Mouse (Mus musculus): ENCODE results near the gene Cstad. TPM values are rescaled to one million over a fixed set of nuclear protein-coding genes. Genes with fewer than 3 reads are reported as not detected.

Cstad gene
- polyA plus RNA-seq, 1 experiment from 2014 or later: 0.49 TPM

DNA sequence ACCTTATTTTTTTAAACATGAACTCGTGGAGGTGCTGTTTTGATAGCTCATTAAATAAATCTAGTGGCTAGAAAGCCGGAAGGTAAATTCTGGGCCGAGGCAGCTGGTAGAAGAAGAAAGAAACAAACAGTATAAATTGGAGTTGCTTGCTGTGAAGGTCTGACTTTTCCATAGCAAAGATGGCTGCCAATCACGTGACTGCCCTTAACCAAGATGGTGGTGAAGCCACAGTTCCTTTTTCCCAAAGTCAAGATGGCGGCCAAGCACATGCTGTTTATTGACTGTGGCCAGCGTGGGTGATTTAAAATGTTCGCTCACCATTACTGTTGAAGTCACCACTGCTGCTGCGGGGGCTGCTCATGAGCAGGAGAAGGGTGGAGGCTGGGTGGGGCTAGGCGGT is 17.8 kb upstream of the Cstad start:
- no peak overlapping the region for H3K4me2 ChIP-seq
- H3K9ac ChIP-seq: no peak overlapping the region
- H3K27ac ChIP-seq: no peak overlapping the region
- H3K36me3 ChIP-seq (ENCODE audit: poor library complexity, severe bottlenecking): no peaks in the 10 kb centered on the region
- H3K4me3 ChIP-seq: no peak overlapping the region
- no peaks in the 10 kb centered on the region for H3K4me1 ChIP-seq
- no peaks in the 10 kb centered on the region; the same call in 1 of the 2 replicates for H3K9me3 ChIP-seq (replicated peaks)
- no peak for ATAC-seq
- WGBS: 94% methylated on average over 9 of the region's 9 CpGs
- no peaks in the 10 kb centered on the region for H3K27me3 ChIP-seq

DNA sequence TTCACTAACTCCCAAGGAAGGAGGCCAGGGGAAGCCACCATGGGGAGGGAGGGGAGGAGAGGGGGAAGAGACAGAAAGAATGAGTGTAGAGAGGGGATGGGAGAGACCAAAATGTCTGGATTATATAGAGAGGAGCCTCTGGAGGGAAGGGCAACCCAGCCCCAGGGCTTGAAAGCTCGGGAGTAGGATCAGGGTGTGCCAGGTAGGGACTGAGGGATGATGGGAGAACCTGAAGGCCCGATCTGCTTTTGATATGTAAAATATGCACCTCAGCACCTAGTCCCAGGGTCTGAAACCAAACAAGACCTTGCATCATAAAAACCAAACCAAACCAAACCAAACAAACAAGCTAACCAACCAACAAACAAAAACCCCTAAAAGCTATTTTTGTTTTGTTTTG is 16.8 kb upstream of the Cstad start:
- Histone ChIP-seq H3K27ac (no peak overlapping the region), H3K9me3 (replicated peaks) (peaks cover 6% of the 10 kb centered on the region; the same call in 1 of the 2 replicates), H3K4me3 (no peak overlapping the region), H3K36me3 (ENCODE audit: poor library complexity, severe bottlenecking) (no peaks in the 10 kb centered on the region), H3K9ac (no peak overlapping the region), H3K27me3 (no peaks in the 10 kb centered on the region), H3K4me2 (no peak overlapping the region), H3K4me1 (no peaks in the 10 kb centered on the region)
- WGBS: 70% methylated on average over 2 of the region's 2 CpGs
- ATAC-seq: no peak

DNA sequence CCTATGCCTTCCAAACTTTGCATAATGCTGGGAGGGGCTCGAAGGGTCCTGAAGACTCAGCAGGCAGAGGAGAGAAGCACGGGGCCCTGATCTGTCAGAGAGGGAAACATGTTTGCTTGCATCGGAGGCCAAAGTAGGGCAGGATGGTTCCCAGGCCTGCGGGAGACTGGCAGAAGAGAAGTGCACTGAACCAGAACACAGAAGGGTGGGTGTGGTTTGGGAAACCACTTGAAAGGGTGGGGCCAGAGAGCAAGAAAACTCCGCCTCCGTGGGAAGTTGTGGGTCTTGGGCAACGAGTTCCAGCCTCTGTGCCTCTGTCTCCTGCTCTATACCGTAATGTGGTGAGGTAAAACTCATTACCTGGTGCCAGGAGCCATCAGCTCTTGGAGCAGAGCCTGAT is 7.7 kb upstream of the Cstad start:
- Histone ChIP-seq H3K27me3 (no peaks in the 10 kb centered on the region), H3K4me2 (no peak overlapping the region), H3K9me3 (replicated peaks) (0 out of 2 replicates have a peak, but pooled peaks cover 6% of the 10 kb centered on the region), H3K4me3 (no peak overlapping the region), H3K27ac (peak overlapping the region; percentile 33; the same call in 1 of the 2 replicates), H3K4me1 (peaks cover 19% of the 10 kb centered on the region), H3K9ac (peak overlapping the region; percentile 36; the same call in 1 of the 2 replicates), H3K36me3 (ENCODE audit: poor library complexity, severe bottlenecking) (no peaks in the 10 kb centered on the region)
- WGBS: 23% methylated on average over 8 of the region's 8 CpGs
- no peak for ATAC-seq

DNA sequence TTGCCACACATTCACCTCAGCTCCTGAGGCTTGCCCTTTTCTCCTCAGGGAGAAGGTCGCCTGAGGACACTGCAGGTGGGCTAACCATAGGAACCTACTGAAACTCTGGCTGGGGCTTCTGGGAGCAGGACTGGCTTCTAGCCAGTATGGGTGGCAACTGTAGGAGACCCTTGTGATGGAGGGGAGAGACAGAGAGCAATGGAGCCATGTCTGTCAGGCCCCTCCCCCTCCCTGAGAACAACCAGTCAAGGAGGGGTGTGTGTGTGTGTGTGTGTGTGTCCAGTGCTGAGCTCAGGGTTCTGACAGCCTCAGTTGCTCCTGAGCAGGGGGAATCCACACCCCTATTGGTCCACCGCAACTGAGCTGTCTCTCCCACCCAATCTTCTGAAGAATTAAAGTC is 7.2 kb upstream of the Cstad start:
- Histone ChIP-seq H3K4me2 (no peak overlapping the region), H3K4me3 (no peak overlapping the region), H3K4me1 (peaks cover 23% of the 10 kb centered on the region), H3K27ac (no peak overlapping the region), H3K27me3 (no peaks in the 10 kb centered on the region), H3K36me3 (ENCODE audit: poor library complexity, severe bottlenecking) (no peaks in the 10 kb centered on the region), H3K9ac (no peak overlapping the region), H3K9me3 (replicated peaks) (0 out of 2 replicates have a peak, but pooled peaks cover 1% of the 10 kb centered on the region)
- ATAC-seq: no peak
- 54% methylated on average over 2 of the region's 2 CpGs for whole genome bisulfite sequencing

DNA sequence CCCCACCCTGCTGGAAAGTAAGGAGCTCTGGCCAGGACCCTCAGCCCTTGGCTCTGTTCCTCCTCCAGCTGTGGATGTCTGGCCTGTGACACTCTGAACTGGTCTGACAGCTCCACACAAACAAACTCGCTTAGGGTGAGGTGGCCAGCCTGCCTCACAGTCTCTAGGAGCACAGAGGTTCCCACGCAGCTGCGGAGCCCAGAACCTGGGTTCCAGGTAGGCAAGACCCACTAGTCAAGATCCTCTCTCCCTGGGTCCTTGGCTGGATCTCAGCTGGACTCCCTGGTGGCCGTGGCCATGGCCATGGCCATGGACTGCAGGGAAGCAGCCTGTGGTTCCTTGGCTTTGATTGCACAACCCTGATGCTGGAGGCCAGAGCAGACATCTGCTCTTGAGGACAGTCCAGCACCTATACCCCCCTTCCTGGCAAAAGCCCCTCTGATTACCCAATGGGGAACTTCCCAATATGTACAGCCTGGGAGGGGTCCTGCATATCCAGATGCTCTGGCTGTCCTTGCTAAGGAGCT is 5.8 kb upstream of the Cstad start:
- Histone ChIP-seq H3K27ac (no peak overlapping the region), H3K4me2 (no peak overlapping the region), H3K4me3 (no peak overlapping the region), H3K9ac (no peak overlapping the region), H3K4me1 (peaks cover 37% of the 10 kb centered on the region), H3K36me3 (ENCODE audit: poor library complexity, severe bottlenecking) (no peaks in the 10 kb centered on the region), H3K27me3 (no peaks in the 10 kb centered on the region), H3K9me3 (replicated peaks) (no peaks in the 10 kb centered on the region)
- ATAC-seq: no peak
- WGBS: 85% methylated on average over 4 of the region's 4 CpGs

DNA sequence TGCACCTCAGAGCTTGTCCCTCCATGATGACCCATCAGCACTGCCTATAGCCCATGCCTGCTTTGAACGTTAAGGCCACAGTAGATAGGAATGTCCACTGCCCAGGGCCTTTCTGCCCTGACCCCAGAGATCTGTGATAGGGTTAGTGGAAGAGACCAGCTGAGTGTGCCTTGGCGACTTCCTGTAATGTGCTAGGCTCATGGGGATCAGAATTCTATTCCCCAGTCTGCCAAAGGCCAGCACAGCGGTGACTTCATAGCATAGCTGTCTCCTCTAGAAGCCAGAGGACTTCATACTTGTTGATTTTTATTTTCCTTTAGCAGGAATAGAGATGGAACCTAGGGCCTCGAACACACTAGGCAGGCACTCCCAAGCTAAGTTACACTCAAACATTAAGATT is 5.1 kb upstream of the Cstad start:
- no peaks in the 10 kb centered on the region for H3K27me3 ChIP-seq
- ATAC-seq: no peak
- no peaks in the 10 kb centered on the region for H3K36me3 ChIP-seq (ENCODE audit: poor library complexity, severe bottlenecking)
- H3K9ac ChIP-seq: no peak overlapping the region
- 81% methylated on average over 4 of the region's 4 CpGs for WGBS
- no peak overlapping the region for H3K4me3 ChIP-seq
- peaks cover 44% of the 10 kb centered on the region for H3K4me1 ChIP-seq
- no peaks in the 10 kb centered on the region for H3K9me3 ChIP-seq (replicated peaks)
- no peak overlapping the region for H3K4me2 ChIP-seq
- no peak overlapping the region for H3K27ac ChIP-seq

DNA sequence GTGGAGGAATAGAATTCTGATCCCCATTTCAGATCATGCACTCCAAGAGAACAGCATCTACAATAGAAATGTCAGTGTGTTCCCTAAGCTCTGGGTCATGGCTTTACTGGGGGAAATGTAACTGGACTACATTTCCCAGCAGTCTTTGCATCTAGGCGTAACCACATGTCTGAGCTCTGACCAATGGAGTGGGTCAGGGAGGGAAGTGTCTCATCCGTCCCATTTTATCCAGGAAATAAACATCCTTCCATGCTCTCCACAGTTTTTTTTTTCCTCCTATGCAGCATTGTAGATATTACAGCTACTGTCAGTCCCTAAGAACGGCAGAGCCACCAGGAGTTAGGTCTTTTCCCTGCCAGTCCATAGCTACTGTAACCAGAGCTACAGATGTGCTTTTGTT is 3.9 kb upstream of the Cstad start:
- Histone ChIP-seq H3K27ac (peak overlapping the region; percentile 48; the same call in 1 of the 2 replicates), H3K4me3 (peak overlapping the region; percentile 13; the same call in 1 of the 2 replicates), H3K9ac (no peak overlapping the region), H3K9me3 (replicated peaks) (no peaks in the 10 kb centered on the region), H3K27me3 (no peaks in the 10 kb centered on the region), H3K4me1 (peaks cover 52% of the 10 kb centered on the region), H3K4me2 (peak overlapping the region; percentile 49), H3K36me3 (ENCODE audit: poor library complexity, severe bottlenecking) (no peaks in the 10 kb centered on the region)
- ATAC-seq: peak; percentile 81
- WGBS: 9% methylated on average over 3 of the region's 3 CpGs

DNA sequence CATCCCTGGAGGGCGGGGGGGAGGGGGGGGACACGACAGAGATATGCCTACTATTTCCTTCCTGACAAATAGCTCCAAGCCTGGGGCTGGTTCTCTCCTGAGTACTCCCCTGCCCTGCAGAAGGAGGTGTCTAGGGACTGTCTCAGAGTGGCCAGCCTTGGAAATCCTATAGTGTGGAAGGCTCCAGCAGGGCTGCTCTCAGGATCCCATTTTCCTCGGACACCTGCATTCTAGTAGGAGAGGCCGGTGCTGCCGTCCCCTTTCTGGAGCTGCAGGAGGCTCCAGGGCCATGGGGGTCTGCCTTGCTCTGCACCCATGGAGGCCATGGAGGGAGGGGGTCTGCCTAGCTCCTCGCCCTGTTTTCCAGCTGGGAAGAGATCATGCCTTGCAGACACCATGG is 2.4 kb upstream of the Cstad start:
- Histone ChIP-seq H3K4me1 (peaks cover 42% of the 10 kb centered on the region), H3K27me3 (no peaks in the 10 kb centered on the region), H3K4me2 (no peak overlapping the region), H3K27ac (no peak overlapping the region), H3K9ac (no peak overlapping the region), H3K36me3 (ENCODE audit: poor library complexity, severe bottlenecking) (no peaks in the 10 kb centered on the region), H3K9me3 (replicated peaks) (no peaks in the 10 kb centered on the region), H3K4me3 (no peak overlapping the region)
- 84% methylated on average over 6 of the region's 6 CpGs for WGBS
- ATAC-seq: no peak

DNA sequence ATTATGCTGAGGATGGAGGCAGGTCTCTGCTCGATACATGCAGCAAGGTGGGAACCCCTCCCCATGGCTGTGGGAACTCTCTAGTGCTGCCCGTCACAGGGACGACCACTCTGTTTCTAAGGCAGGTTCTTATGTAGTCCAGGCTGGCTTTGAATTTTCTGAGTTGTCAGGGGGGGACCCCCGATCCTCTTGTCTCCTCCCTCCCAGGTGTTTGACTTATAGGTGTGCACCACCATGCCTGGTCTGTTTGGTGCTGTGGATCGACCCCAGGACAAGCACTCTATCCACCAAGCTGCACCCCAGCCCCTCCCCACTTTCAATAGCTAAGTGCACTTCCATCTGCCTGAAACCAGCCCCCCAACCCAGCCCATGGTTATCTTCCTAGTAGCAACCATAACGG is 1.9 kb upstream of the Cstad start:
- H3K27ac ChIP-seq: peak overlapping the region; percentile 99; the same call in 1 of the 2 replicates
- H3K9ac ChIP-seq: no peak overlapping the region
- no peak for ATAC-seq
- no peaks in the 10 kb centered on the region for H3K27me3 ChIP-seq
- no peaks in the 10 kb centered on the region for H3K9me3 ChIP-seq (replicated peaks)
- no peak overlapping the region for H3K4me2 ChIP-seq
- peaks cover 39% of the 10 kb centered on the region for H3K4me1 ChIP-seq
- H3K36me3 ChIP-seq (ENCODE audit: poor library complexity, severe bottlenecking): no peaks in the 10 kb centered on the region
- H3K4me3 ChIP-seq: no peak overlapping the region
- 91% methylated on average over 6 of the region's 6 CpGs for WGBS

DNA sequence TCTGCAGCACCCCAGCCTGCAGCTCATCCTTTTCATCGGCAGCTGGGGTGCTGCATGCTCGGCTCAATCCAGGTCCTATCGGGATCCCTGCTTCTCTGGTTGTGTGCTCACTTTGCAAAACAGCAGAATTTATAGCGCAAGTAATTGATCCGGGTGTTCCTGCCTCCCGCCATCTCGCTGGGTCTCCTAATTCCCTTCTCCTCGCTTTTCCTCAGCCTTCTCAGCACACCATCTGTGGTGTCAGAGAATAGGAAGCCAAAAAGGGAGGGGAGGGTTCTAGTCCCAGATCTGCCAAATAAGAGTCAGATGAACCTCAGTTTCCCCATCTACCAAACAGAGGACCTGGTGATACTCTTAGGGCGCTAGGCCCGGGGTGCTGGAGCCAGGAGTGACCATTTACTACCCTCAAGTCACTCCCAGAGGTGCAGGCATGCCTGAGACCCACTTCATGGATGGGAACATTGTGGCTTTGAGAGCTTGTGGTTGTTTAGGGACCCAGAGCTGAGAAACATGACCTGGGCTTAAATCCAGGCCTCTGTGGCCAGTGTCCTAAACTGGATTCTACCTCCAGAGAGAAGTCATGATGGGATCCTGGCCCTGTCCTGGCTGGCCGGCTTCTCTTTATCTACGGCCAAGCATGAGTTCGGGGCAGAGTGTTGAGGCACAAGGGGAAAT is 1.1 kb upstream of the Cstad start:
- WGBS: 82% methylated on average over 13 of the region's 13 CpGs
- Histone ChIP-seq H3K9ac (peak overlapping the region; percentile 78), H3K9me3 (replicated peaks) (no peaks in the 10 kb centered on the region), H3K27me3 (no peaks in the 10 kb centered on the region), H3K4me3 (no peak overlapping the region; the same call in 1 of the 2 replicates), H3K4me2 (peak overlapping the region; percentile 71), H3K4me1 (peaks cover 39% of the 10 kb centered on the region), H3K27ac (peak overlapping the region; percentile 99), H3K36me3 (ENCODE audit: poor library complexity, severe bottlenecking) (no peaks in the 10 kb centered on the region)
- ATAC-seq: no peak

DNA sequence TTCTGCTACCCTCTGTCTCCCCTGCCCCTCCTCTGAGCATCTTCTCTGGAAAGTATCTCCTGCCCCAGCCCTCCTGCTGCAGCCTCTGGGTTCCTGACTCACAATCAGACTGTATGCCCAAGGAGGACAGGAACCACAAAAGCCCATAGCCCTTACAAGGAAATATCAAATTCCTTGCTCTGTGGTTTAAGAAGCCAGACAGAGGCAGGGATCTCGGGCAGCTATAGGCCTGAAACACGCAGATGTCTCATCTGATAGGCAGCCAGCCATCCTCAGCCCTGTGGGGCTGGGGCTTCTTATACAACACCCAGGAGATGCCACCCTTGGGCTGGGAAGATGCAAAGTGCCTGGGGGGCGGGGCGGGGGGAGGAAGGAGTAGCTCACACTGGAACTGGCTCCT is 956 bp downstream of the Cstad start:
- H3K9ac ChIP-seq: peak overlapping the region; percentile 78
- H3K27me3 ChIP-seq: no peaks in the 10 kb centered on the region
- no peaks in the 10 kb centered on the region for H3K36me3 ChIP-seq (ENCODE audit: poor library complexity, severe bottlenecking)
- peaks cover 45% of the 10 kb centered on the region for H3K4me1 ChIP-seq
- H3K9me3 ChIP-seq (replicated peaks): no peaks in the 10 kb centered on the region
- no peak overlapping the region for H3K4me3 ChIP-seq
- no peak for ATAC-seq
- 90% methylated on average over 4 of the region's 4 CpGs for WGBS
- H3K27ac ChIP-seq: peak overlapping the region; percentile 99; the same call in 1 of the 2 replicates
- H3K4me2 ChIP-seq: peak overlapping the region; percentile 71

DNA sequence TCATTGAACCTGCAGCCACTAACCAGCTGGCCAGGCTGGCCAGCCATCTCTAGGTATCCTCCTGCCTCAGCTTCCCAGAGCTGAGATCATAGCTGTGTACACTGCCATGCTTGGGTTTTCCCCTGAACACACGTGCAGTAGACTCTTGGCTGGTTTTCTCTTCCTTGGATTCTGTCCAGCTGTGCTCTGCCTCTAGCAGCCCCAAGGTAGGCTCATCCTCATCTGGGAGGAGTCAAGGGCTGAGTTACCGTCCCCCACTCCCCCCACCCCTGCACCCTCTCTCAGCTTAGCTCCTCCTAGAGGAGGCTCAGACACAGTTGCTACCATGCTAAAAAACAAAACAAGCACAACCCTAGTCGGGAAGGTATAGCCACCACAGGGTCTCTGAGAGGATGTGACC is 4.8 kb downstream of the Cstad start:
- peaks cover 43% of the 10 kb centered on the region for H3K4me1 ChIP-seq
- H3K4me2 ChIP-seq: no peak overlapping the region
- no peaks in the 10 kb centered on the region for H3K9me3 ChIP-seq (replicated peaks)
- no peaks in the 10 kb centered on the region for H3K36me3 ChIP-seq (ENCODE audit: poor library complexity, severe bottlenecking)
- ATAC-seq: no peak
- H3K4me3 ChIP-seq: no peak overlapping the region
- 63% methylated on average over 3 of the region's 3 CpGs for WGBS
- H3K27ac ChIP-seq: no peak overlapping the region
- H3K9ac ChIP-seq: no peak overlapping the region
- H3K27me3 ChIP-seq: no peaks in the 10 kb centered on the region
